Mouse (Mus musculus) intestine, embryonic 15.5 days (tissue): ENCODE data around the gene Gja4. TPM values are rescaled to one million over a fixed set of nuclear protein-coding genes. Genes with fewer than 3 reads are reported as not detected.

ENCODE experiments used
- ATAC-seq: fragments of 200-750 bp; cut with Nextera tagmentation; 2 replicates; pipeline ENCODE4 v1.8.0; 2017; ENCODE audit warnings: moderate TSS enrichment, moderate library complexity
- H3K27ac ChIP-seq: fragments of 300-500 bp; sonication (generic); 2 replicates; pipeline ENCODE4 v1.5.1; 2015; ENCODE audit warnings: mild to moderate bottlenecking, inconsistent platforms
- H3K27me3 ChIP-seq: fragments of 300-500 bp; sonication (generic); replicated peaks from 2 replicates; pipeline ENCODE4 v1.6.1; 2015; ENCODE audit warnings: inconsistent platforms
- H3K36me3 ChIP-seq: fragments of 300-500 bp; sonication (generic); 2 replicates; pipeline ENCODE4 v1.6.1; 2015; ENCODE audit warnings: inconsistent platforms
- H3K4me1 ChIP-seq: fragments of 300-500 bp; sonication (generic); replicated peaks from 2 replicates; pipeline ENCODE4 v1.6.1; 2015; ENCODE audit warnings: inconsistent platforms
- H3K4me2 ChIP-seq: fragments of 300-500 bp; sonication (generic); replicated peaks from 2 replicates; pipeline ENCODE4 v1.6.1; 2015; ENCODE audit warnings: mild to moderate bottlenecking, inconsistent platforms
- H3K4me3 ChIP-seq: fragments of 300-500 bp; sonication (generic); replicated peaks from 2 replicates; pipeline ENCODE4 v1.5.1; 2015; ENCODE audit warnings: inconsistent platforms
- H3K9ac ChIP-seq: fragments of 300-500 bp; sonication (generic); 2 replicates; pipeline ENCODE4 v1.6.1; 2015; ENCODE audit warnings: inconsistent platforms
- H3K9me3 ChIP-seq: fragments of 300-500 bp; sonication (generic); 2 replicates; pipeline ENCODE4 v1.6.1; 2016; ENCODE audit warnings: inconsistent platforms
- WGBS: fragments of 180-500 bp; shearing (Covaris S2); methylation state at CpG from one replicate; pipeline ENCODE4 v1.1.7; 2015; 5-methylcytosine and 5-hydroxymethylcytosine counted together
- polyA plus RNA-seq: library from polyadenylated mRNA; unstranded; fragments of >200 nt; fragmentation: Nextera tagmentation; extraction: Ambion mirVana; gene quantifications from 2 replicates; pipeline ENCODE4 v1.2.1, GENCODE M21; 2015

The Gja4 gene
- polyA plus RNA-seq, 1 experiment from 2014 or later, result 21.0 TPM

DNA sequence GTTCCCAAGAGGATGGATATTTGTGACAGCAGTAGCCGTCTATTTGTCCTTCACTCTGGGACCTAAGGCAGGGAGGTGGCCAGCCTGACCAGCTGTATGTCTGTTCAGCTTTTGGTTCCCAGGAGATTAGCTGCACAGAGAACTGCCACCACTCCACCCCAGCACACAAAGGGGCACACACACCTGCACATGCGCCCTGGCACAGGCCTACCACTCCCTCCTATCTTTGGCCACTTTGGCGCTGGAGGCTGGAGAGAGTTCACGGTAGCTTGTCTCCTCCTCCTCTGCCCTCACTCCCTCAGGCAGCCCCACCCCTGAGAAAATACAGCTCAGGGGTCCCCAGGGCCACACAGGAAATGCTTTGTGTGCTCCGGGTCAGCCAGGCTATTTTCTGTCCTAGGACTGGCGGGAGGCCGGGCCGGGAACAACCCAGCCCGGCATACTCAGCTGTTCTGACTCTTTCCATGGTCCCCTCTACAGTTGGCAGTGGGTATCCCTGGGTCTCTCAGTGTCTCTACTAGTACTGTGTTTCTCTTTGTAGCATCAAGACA lies 35.3 kb downstream of the Gja4 start:
- no peak overlapping the region for H3K27ac ChIP-seq

DNA sequence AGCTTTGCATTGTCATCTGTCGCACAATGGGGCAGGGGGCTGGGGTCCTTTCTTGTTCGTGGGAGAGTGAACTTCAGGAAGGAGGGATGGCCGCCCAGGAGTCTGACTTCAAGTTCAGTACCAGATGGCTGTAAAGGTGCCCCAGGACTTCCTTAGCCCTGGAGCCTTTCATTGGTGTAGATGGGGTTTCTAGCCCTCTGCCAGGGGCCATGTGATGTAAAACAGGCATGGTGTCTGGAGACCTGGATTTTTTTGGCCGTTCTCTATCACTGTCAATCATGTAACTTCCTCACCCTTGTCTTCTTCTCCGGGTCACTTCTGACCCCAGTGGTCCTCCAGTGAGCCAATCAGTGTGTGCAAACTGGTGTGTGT lies 49.7 kb downstream of the Gja4 start:
- H3K4me2 ChIP-seq, result no peak overlapping the region
- H3K27ac ChIP-seq, result no peak overlapping the region
- H3K9ac ChIP-seq, result no peak overlapping the region
- H3K4me3 ChIP-seq, result no peak overlapping the region
- H3K4me1 ChIP-seq, result no peaks in the 10 kb centered on the region
- H3K9me3 ChIP-seq, result no peaks in the 10 kb centered on the region
- no peaks in the 10 kb centered on the region for H3K36me3 ChIP-seq
- no peaks in the 10 kb centered on the region; the same call in 1 of the 2 replicates for H3K27me3 ChIP-seq
- WGBS, result 39% methylated on average over 5 of the region's 5 CpGs
- ATAC-seq, result no peak

More for the DNA sequence above, 35.3 kb downstream of the Gja4 start:
- WGBS, result 48% methylated on average over 9 of the region's 9 CpGs
- Histone ChIP-seq H3K4me1 (no peaks in the 10 kb centered on the region), H3K9ac (no peak overlapping the region), H3K4me2 (no peak overlapping the region), H3K9me3 (no peaks in the 10 kb centered on the region), H3K4me3 (no peak overlapping the region), H3K27me3 (no peaks in the 10 kb centered on the region), H3K36me3 (no peaks in the 10 kb centered on the region)
- 0 out of 2 replicates have a peak, but pooled peaks have one; percentile 20 for ATAC-seq

- ATAC-seq, result peak; percentile 15; the same call in 1 of the 2 replicates
- no peaks in the 10 kb centered on the region for H3K4me1 ChIP-seq
- 62% methylated on average over 19 of the region's 19 CpGs for WGBS
Observed at GRCm38 (mm10) chr4:127263438-127264182, 50.2 kb downstream of the Gja4 start.

GRCm38 (mm10) chr4:127261601-127262000 lies 52.2 kb downstream of the Gja4 start:
- Histone ChIP-seq H3K36me3 (no peaks in the 10 kb centered on the region), H3K4me2 (no peak overlapping the region), H3K9me3 (no peaks in the 10 kb centered on the region), H3K27me3 (no peaks in the 10 kb centered on the region), H3K4me1 (no peaks in the 10 kb centered on the region), H3K4me3 (no peak overlapping the region), H3K9ac (no peak overlapping the region), H3K27ac (no peak overlapping the region)
- ATAC-seq, result no peak
- WGBS, result 89% methylated on average over 14 of the region's 14 CpGs

More at GRCm38 (mm10) chr4:127263438-127264182, 50.2 kb downstream of the Gja4 start:
- no peak overlapping the region for H3K9ac ChIP-seq
- H3K36me3 ChIP-seq, result no peaks in the 10 kb centered on the region
- no peak overlapping the region for H3K4me2 ChIP-seq
- no peak overlapping the region for H3K4me3 ChIP-seq
- H3K27me3 ChIP-seq, result no peaks in the 10 kb centered on the region
- H3K27ac ChIP-seq, result peak overlapping the region; percentile 9; the same call in 1 of the 2 replicates
- H3K9me3 ChIP-seq, result no peaks in the 10 kb centered on the region

Other genes starting within 250 kb of the Gja4 start
- 15.1 and 18.2 TPM in 2 replicates for gene Zmym6, start 236.7 kb downstream of the Gja4 start, polyA plus RNA-seq
- gene Tmem35b, start 190.3 kb downstream of the Gja4 start, polyA plus RNA-seq, result 23.2 and 25.7 TPM in 2 replicates
- 1.1 and 1.2 TPM in 2 replicates for gene Dlgap3, start 144.8 kb downstream of the Gja4 start, polyA plus RNA-seq
- gene Smim12, start 70.3 kb downstream of the Gja4 start, polyA plus RNA-seq, result 56.3 and 57.1 TPM in 2 replicates
- gene Gjb3, start 16.8 kb upstream of the Gja4 start, polyA plus RNA-seq, result 4.1 and 4.2 TPM in 2 replicates
- gene Gjb4, start 40.0 kb upstream of the Gja4 start, polyA plus RNA-seq, result 0.16 TPM in 1 of 2 replicates, not detected in the other
- 0.68 and 0.89 TPM in 2 replicates for gene Gjb5, start 44.1 kb upstream of the Gja4 start, polyA plus RNA-seq